Mouse (Mus musculus): ENCODE results near the gene Prkn. TPM values are rescaled to one million over a fixed set of nuclear protein-coding genes. Genes with fewer than 3 reads are reported as not detected.

Prkn gene
- total RNA-seq, 2 experiments from 2014 or later: 14.6 to 20.3 TPM

Other genes starting within 250 kb of the Prkn start
- gene Pacrg, start 73 bp upstream of the Prkn start, total RNA-seq (2021): 10 to 100 TPM; 19.4 to 20.8 TPM